Mouse (Mus musculus) cerebellum, adult 2 months (tissue): ENCODE results near the gene Ndufs3.
A peak's percentile ranks its signal among the peaks of the same experiment; 100 is the strongest.

Source experiments
- CTCF ChIP-seq: fragments of 200-500 bp; IDR thresholded peaks from 2 replicates; pipeline ENCODE4 v1.5.1; 2011; ENCODE audit warnings: low read depth, mild to moderate bottlenecking, control low read depth, low read length, moderate library complexity, borderline replicate concordance; ENCODE audit not compliant: insufficient read depth
- POLR2A ChIP-seq: fragments of 200-500 bp; IDR thresholded peaks from 2 replicates; pipeline ENCODE4 v1.6.1; 2011; ENCODE audit warnings: low read length, control low read depth, borderline replicate concordance; ENCODE audit not compliant: insufficient read depth

DNA sequence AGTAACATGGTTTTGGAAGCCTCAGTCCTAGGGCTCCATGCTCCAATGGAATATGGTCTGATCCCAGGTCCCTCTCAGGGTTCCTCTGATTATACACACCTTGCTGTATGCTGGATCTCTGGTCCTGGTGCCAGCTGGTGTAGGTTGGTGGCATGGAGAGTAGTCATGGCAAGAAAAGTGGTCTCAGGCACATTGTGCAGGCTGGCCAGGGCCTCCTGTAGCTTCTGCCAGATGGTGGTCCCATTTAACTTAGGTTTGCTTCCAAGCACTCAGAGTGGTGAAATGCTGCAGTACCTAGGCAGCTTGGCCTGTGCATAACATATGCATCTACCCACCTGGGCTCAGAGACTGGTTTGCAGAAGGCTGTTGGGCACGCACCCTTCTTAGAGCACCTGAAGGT, 54.2 kb downstream of the Ndufs3 start:
- TF ChIP-seq POLR2A (peak; percentile 35; the same call in 1 of the 2 replicates), CTCF (no peak)
